Mouse (Mus musculus) testis, adult 2 months (tissue): Measurements from ENCODE around the gene D430042O09Rik. TPM values are rescaled to one million over a fixed set of nuclear protein-coding genes. Genes with fewer than 3 reads are reported as not detected.

ENCODE experiments used
- H3K27ac ChIP-seq: fragments of 200-500 bp; 2 replicates; pipeline ENCODE4 v1.5.1; 2012; ENCODE audit warnings: low read depth, low read length; ENCODE audit not compliant: control insufficient read depth, insufficient read depth
- H3K27me3 ChIP-seq: fragments of 200-500 bp; 2 replicates; pipeline ENCODE4 v1.6.1; 2012; ENCODE audit warnings: mild to moderate bottlenecking, low read length, moderate library complexity; ENCODE audit not compliant: control insufficient read depth, insufficient read depth
- H3K36me3 ChIP-seq: fragments of 200-500 bp; 2 replicates; pipeline ENCODE4 v1.6.1; 2012; ENCODE audit warnings: mild to moderate bottlenecking, low read length; ENCODE audit not compliant: control insufficient read depth, insufficient read depth
- H3K4me1 ChIP-seq: fragments of 200-500 bp; 2 replicates; pipeline ENCODE4 v1.6.1; 2012; ENCODE audit warnings: low read length; ENCODE audit not compliant: control insufficient read depth, insufficient read depth
- H3K4me3 ChIP-seq: fragments of 200-500 bp; 2 replicates; pipeline ENCODE4 v1.5.1; 2012; ENCODE audit warnings: low read depth, mild to moderate bottlenecking, low read length, moderate library complexity, mixed read lengths; ENCODE audit not compliant: control insufficient read depth
- CTCF ChIP-seq: fragments of 200-500 bp; IDR thresholded peaks from 2 replicates; pipeline ENCODE4 v1.5.1; 2012; ENCODE audit warnings: low read depth, mild to moderate bottlenecking, inconsistent platforms, low read length, moderate library complexity; ENCODE audit not compliant: control insufficient read depth, insufficient read depth, insufficient replicate concordance
- POLR2A ChIP-seq: fragments of 200-500 bp; IDR thresholded peaks from 2 replicates; pipeline ENCODE4 v1.6.1; 2012; ENCODE audit warnings: low read depth, mild to moderate bottlenecking, inconsistent platforms, low read length, moderate library complexity; ENCODE audit not compliant: control insufficient read depth
- polyA plus RNA-seq: library from polyadenylated mRNA; depleted of rRNA; stranded (reverse); fragments of >200 nt; gene quantifications from 2 replicates; pipeline ENCODE4 v1.2.3, GENCODE M21; 2012

Gene D430042O09Rik
- polyA plus RNA-seq, 1 experiment, result 57.7 TPM

DNA sequence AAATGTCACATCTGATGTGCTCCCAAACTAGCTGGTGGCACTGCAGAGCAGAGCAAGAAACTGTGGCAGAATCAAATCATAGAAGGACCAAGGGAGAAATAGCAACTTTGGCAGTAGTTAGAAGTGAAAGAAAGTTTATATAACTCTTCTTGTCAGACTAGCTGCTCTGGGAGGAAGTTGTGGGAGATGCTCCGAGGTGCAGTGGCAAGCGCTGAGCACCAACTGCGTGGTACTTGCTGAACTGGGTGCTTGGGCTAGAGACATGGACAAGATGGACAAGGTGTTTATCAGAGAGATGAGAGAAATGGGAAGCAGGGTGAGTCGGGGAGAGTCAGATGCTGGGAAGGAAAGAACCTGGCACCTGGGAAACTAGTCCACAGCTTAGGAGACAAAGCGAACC, 180.1 kb downstream of the D430042O09Rik start:
- TF ChIP-seq CTCF (no peak), POLR2A (no peak)
- H3K27ac ChIP-seq, result no peak overlapping the region

DNA sequence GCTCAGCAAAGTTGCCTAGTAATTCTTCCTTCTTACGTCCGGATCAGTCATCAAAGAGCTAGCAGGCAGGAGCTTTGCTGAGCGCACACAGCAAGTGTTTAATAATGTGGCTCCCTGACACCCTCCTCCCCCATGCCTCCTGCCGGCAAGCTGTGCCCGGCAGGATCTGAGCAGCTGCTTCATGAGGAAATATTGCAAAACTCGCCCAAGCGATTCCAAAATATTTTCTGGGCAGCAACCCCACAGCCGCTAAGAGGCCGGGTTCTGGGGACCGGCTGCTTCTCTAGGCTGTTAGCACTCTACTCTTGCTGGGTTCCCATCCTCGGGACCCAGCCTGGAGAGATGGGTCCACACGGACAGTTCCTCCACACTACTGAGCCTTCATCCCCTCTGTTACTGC, 180.7 kb downstream of the D430042O09Rik start:
- Histone ChIP-seq H3K27ac (no peak overlapping the region), H3K27me3 (no peaks in the 10 kb centered on the region), H3K4me3 (no peak overlapping the region), H3K36me3 (no peaks in the 10 kb centered on the region), H3K4me1 (no peaks in the 10 kb centered on the region; the same call in 1 of the 2 replicates)
- TF ChIP-seq POLR2A (no peak), CTCF (no peak)

More for the DNA sequence above, 180.1 kb downstream of the D430042O09Rik start:
- H3K4me1 ChIP-seq, result no peaks in the 10 kb centered on the region; the same call in 1 of the 2 replicates
- no peak overlapping the region for H3K4me3 ChIP-seq
- H3K27me3 ChIP-seq, result no peaks in the 10 kb centered on the region
- H3K36me3 ChIP-seq, result no peaks in the 10 kb centered on the region

DNA sequence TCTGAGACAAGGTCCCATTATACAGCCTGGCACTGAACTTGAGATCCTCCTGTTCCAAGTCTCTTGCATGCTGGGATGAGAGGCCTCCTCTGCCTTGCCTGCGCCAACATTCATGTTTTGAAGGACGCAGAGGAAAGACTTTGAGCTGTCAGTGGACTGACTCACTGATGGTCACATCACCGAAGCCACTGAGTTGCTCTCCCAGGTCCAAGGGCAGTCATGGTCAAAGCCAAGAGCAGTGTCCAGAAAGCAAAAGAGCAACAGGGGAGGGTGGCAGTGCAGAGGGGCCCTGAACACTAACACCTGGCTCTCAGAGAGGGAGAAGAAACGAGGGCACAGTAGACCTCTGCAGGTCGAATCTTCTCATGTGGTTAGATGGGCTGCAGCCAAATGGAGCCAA, 185.9 kb downstream of the D430042O09Rik start:
- Histone ChIP-seq H3K4me1 (no peaks in the 10 kb centered on the region), H3K36me3 (no peaks in the 10 kb centered on the region), H3K27ac (no peak overlapping the region), H3K27me3 (no peaks in the 10 kb centered on the region), H3K4me3 (no peak overlapping the region)
- TF ChIP-seq POLR2A (no peak), CTCF (no peak)

DNA sequence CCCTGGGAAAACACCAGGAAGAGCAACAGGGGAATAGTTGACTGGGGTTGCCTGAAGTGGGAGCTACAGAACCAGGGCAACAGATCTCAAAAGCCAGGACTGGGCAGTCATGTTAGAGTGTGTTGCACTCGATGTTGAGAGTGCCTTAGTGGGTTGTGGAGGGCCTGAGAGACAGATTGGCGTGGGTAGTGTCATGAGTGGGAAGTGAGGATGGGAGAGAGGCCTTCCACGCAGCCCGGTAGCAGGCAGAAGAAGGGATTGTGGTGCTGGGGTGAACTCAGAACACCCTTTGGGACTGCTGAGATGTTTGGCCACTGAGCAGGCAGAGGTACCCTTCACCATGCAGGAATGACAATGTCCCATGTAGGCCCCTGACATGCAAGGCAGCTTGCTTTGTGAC, 189.4 kb downstream of the D430042O09Rik start:
- Histone ChIP-seq H3K27me3 (no peaks in the 10 kb centered on the region), H3K36me3 (no peaks in the 10 kb centered on the region), H3K27ac (no peak overlapping the region), H3K4me1 (no peaks in the 10 kb centered on the region), H3K4me3 (no peak overlapping the region)
- TF ChIP-seq POLR2A, result no peak

DNA sequence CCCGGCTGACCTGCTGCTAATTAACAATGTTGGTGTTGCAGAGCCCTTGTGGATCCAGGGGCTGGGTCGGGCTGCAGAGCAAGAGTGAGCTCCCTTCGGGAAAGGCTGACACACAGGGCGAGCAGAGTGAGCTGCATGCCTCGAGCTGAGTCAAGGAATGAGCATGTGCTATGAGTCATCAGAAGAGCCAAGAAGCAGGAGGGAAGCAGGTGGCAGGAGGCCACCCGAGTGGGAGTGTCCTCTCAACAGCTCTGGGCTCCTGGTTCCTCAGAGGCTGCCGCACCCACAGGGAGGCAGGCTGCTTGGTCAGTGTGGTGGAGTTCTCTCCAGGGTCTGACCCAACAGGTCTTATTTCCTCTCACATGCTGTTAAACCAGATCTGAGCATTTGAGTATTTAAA, 191.3 kb downstream of the D430042O09Rik start:
- Histone ChIP-seq H3K4me3 (no peak overlapping the region), H3K27ac (no peak overlapping the region), H3K36me3 (no peaks in the 10 kb centered on the region), H3K4me1 (no peaks in the 10 kb centered on the region), H3K27me3 (no peaks in the 10 kb centered on the region)
- no peak for TF ChIP-seq POLR2A
- no peak for TF ChIP-seq CTCF

DNA sequence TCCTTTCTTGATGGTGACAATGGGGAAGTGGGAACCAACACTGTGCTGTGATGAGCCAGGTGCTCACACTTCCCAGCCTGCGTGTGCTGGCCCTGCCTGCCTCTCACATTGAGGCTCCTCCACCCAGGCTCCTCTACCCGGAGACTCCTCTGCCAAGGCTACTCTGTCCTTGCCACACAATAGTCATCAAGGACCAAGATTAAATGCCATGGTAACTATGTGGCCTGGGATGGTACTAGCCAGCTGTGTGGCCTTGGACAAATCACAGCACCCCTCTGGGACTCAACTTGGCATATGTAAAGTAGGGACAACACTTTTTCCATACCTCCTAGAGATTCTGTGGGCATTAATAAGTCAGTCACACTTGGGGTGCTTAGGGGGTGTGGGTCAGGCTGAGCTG, 192.2 kb downstream of the D430042O09Rik start:
- no peaks in the 10 kb centered on the region for H3K27me3 ChIP-seq
- no peaks in the 10 kb centered on the region for H3K36me3 ChIP-seq
- no peak for TF ChIP-seq CTCF
- H3K4me1 ChIP-seq, result no peaks in the 10 kb centered on the region
- H3K4me3 ChIP-seq, result no peak overlapping the region
- H3K27ac ChIP-seq, result no peak overlapping the region

DNA sequence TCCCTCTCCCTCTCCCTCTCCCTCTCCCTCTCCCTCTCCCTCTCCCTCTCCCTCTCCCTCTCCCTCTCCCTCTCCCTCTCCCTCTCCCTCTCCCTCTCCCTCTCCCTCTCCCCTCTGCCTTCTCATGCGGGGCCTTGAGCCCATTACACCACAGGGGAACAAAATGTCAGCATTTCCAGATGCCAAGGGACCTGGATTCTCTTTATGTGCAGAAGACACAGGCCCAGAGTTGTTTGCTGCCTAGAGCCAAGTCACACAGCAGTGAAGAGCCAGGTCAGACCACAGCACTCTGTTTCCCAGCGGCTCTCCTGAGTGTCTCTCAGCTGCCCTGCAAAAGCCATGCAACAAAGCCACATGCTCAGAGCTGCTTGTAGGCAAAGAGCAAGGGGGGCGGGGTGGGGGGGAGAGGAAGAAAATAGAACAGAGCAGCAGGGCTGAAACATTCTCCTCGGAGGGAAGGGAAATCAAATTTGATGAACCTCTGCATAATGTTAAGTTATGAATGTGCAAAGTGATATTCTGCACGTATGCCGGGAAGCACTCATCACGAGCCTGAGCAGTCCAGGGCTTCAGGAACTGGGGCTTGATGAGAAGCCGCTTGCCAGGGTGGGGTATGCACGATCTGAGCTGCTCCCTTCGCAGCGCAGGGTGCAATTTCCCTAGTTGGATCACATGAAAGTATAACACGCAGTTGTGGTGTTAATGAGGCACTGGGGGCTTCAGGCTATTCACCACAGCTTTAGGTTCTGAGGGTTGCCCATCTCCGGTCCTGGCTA, 192.9 kb downstream of the D430042O09Rik start:
- no peak overlapping the region for H3K27ac ChIP-seq
- no peak for TF ChIP-seq POLR2A
- no peak for TF ChIP-seq CTCF
- no peak overlapping the region for H3K4me3 ChIP-seq
- no peaks in the 10 kb centered on the region for H3K27me3 ChIP-seq
- H3K4me1 ChIP-seq, result no peaks in the 10 kb centered on the region
- no peaks in the 10 kb centered on the region for H3K36me3 ChIP-seq
